Mouse (Mus musculus) stomach, postnatal 0 days (tissue): Measurements from ENCODE around the gene Pdzd2.

Source experiments
- CTCF ChIP-seq: IDR thresholded peaks from 2 replicates; pipeline ENCODE4 v1.5.1; 2016; ENCODE audit warnings: antibody characterized with exemption, low read depth, mild to moderate bottlenecking, moderate library complexity
- EP300 ChIP-seq: optimal IDR thresholded peaks from 2 replicates; pipeline ENCODE3; 2016; ENCODE audit warnings: antibody characterized with exemption

GRCm38 (mm10) chr15:12346916-12347315 is 392.8 kb downstream of the Pdzd2 start:
- TF ChIP-seq CTCF (no peak), EP300 (no peak)
